Mouse (Mus musculus) cerebellum, postnatal 10 days (tissue): ENCODE measurements at regions not wholly inside any gene's neighbourhood (a gene's known extent, or its start where the extent isn't known, plus 50 kb on each side); places are given as distances from the start of the nearest gene placed in this dataset.

Experiments used
- DNase-seq, 2 experiments: peaks; one replicate each; pipeline ENCODE4 v3.0.0; 2021; ENCODE audit warnings: mixed read lengths in 2 of 2

DNA sequence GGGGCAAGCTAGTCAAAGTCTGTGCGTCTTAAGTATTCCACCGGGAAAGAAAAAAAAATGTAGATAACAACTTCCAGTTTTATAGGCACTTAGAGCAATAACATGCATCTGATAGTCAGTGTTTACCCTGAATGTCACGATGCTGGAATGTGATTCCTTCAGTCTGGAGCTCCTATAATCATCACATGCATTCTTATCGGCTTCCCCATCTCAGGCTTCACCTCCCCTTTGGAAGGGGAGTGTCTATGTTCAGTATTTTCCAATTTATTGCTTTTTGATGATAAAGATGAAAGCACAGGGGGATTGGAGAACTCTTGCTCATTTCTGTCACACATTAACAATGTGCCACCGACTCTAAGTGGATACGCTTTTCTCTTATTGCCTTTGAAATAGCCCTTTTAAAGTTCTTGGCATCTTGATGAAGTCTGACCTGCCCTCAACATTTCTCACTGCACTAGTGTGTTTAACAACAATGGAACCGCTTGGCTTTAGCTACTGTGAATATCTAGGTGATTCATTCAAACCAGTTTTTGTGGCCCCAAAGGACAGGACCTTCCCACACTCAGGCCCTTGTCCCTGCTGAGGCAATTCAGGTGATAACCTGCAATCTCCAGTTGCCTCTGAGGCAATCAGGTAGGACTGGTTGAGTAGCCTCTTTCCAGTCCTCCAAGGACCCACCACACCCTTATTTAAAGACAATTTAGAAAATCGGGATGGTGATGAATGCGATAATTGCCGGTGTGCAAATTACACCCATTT, 101.5 kb upstream of the Btg1 start:
- no peak for DNase-seq

DNA sequence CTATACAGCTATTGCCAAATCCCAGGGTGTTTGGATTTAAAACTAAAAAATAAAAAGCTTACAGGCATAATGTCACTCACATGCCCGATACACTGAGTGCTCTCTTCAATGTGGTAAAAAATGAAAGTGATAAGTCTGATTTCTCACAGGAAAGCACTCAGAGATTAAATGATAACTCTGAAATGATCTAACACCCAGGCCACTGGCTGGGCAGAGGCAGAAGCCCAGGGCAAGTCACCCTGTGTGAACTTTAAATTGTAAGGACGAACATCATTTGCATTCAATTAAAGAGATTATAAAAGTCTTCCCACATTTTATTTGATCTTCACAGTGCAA, 100.9 kb upstream of the Btg1 start:
- no peak for DNase-seq

- no peak for DNase-seq
Measured at GRCm38 (mm10) chr10:96519411-96519810, 97.4 kb upstream of the Btg1 start.

DNA sequence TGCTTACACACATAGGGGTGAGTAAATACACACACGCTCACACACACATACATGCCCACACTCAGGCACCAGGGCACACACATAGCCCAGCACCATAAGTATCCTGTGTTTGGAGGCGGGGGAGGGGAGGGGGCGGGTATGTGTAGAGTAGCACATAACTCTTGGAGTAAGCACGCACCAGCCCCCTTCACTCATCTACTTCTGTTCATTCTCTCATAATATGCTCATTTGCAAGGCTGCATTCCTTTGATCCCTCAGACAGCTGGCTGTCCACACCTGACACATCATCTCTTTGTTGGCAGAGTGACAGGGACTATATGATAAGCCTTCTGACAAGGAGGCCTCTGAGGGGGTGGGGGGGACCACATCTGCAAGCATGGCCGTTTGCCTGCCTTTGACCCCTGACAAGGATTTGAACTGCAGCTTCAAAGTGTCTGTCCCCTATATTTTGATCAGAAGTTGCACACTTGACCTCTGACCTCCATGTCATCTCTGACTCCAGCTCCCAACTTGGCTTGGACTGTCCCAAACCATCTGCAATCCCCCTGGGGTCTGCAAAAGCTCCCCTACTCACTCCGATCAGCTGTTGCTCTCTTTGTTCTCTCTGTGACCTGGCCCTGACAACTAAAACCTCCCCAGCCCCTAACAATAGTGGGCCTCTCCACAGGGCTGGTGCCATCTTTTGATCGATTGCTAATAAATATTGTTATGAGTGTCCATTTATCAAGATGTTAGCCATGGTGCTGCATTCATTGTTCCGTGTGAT, 95.6 kb upstream of the Btg1 start:
- DNase-seq = no peak

GRCm38 (mm10) chr10:96523967-96524801, 92.6 kb upstream of the Btg1 start:
- DNase-seq = peak; percentile 26 to 31

GRCm38 (mm10) chr10:96527864-96528263, 88.9 kb upstream of the Btg1 start:
- no peak for DNase-seq

- no peak for DNase-seq
Measured at GRCm38 (mm10) chr10:96534547-96535124, 82.2 kb upstream of the Btg1 start.

DNA sequence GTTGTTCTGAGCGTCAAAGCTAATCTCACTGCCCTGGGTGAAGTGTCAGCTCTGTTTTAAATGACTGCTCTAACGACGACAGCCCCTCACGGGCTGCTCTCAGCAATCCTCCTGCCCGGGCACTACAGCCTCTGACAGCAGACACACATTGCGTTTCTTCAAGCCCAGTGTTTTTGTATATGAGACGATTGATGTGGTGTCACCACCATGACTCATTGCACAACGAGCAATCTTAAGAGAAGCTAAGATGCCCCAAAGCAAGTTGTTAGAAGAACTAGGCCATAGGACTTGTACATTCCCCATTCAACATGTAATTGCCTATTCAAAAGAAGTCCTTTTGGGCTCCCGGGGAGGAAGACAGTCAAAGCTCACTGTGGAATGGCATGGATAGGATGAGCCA, 81.3 kb upstream of the Btg1 start:
- DNase-seq = no peak

DNA sequence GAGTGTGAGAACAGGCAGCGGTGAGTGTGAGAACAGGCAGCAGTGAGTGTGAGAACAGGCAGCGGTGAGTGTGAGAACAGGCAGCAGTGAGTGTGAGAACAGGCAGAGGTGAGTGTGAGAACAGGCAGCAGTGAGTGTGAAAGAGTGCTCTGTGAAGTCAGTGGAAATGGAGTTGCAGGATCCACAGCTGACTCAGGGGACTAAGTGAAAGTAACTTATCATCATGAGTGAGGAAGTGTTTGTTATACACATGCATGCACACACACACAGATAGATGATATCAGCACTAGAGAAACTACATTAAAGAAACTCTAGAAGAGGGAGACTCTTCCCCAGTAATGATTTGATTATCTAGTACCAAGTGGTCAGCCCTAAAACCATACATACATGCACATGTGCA, 76.0 kb upstream of the Btg1 start:
- no peak for DNase-seq

DNA sequence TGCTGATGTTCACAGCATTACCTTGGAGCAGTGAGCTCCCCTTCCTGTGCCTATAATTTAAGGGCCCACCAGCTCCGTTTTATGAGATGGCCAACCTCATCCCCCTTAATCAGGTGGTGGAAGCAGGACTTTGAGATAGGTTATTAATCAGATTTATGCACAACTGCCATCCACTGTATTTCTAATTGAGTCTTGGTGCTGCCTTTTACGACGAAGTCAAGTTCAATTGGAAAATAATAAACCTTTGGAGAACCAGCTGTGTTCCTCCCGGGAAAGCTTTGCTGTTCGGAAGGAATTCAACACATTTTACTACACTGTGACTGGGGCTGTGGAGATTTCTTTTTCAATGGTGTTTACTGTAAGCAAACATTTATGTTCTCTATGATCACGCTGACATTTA, 71.5 kb upstream of the Btg1 start:
- DNase-seq = no peak

GRCm38 (mm10) chr10:96545761-96546388, 70.9 kb upstream of the Btg1 start:
- DNase-seq = peak in 1 of 2 experiments; percentile 14

DNA sequence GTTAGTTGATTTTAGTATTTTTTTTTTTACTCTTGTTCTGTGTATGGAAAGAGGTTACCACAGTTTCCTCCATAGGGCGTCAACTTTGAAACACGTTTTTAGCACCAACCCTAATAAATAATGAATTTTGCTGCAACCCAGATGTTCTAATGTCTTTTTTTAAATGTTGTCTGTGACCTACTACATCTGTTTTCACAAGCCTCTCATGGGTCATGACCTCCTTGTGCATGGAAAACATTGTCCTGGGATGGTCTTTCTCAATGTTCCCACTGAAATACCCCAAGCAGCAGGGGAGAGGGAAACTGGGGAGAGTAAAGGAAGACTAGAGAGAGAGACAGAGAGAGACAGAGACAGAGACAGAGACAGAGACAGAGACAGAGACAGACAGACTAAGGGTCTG, 67.2 kb upstream of the Btg1 start:
- no peak for DNase-seq

GRCm38 (mm10) chr10:96550266-96550665, 66.5 kb upstream of the Btg1 start:
- no peak for DNase-seq

DNA sequence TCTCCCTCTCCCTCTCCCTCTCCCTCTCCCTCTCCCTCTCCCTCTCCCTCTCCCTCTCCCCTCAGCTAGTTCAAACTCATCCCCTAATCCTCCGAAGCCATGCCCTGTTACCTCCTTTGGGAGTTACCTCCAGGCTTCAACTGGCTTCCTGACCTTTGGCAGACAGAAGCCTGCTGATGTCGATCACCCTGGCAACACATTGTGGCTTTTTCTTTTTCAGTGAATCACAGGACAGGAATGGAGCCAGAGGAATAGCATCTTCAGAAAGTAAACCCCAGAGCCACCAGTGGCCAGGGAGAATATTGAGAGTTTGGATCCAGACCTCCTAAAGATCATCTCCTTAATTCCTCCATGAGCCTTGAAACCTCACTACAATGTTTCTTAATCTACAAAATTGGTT, 59.5 kb upstream of the Btg1 start:
- DNase-seq = no peak

GRCm38 (mm10) chr10:96565343-96565742, 51.5 kb upstream of the Btg1 start:
- DNase-seq = no peak
